10 mouse cellular contexts compared by ENCODE assay signal in genomic region chr6:134120712-134121111, GRCm38 (mm10).
DNase-seq lines count a peak whose midpoint lies in the region; ATAC-seq lines count a peak whose summit lies in the region.
"Had no signal": no experiment of that assay in that cellular context is flagged by ENCODE, and none has a peak within 500 bp of the region (broad histone marks: within the 10 kb centered on the region; RNA-seq: fewer than 3 reads in every experiment).

No protein-coding gene starts in this region.

- H3K9me3 ChIP-seq in embryonic facial prominence, embryonic 14.5 days (ENCODE audit: control insufficient read depth, low read length), result no peaks in the 10 kb centered on the region
- no peaks in the 10 kb centered on the region for H3K9me3 ChIP-seq in embryonic facial prominence, embryonic 10.5 days
- H3K9me3 ChIP-seq in midbrain, embryonic 13.5 days, result no peaks in the 10 kb centered on the region
- H3K9me3 ChIP-seq: limb, embryonic 12.5 days had no signal

- DNase-seq in embryonic facial prominence, embryonic 14.5 days (ENCODE audit: low spot score), result peak; percentile 53
- DNase-seq in embryonic facial prominence, embryonic 10.5 days (ENCODE audit: low spot score), result no peak
- DNase-seq in urinary bladder, postnatal 36 days (ENCODE audit: low spot score in 2 of 2), result peak; percentile 31 to 38
- DNase-seq in urinary bladder, postnatal 10 days (ENCODE audit: low spot score), result no peak
- DNase-seq in lung, postnatal 10 days, result peak; percentile 59
- DNase-seq in c-Kit-positive CD71-positive TER-119-positive erythroid progenitor cells, embryonic 14.5 days (ENCODE audit: low spot score), result no peak
- no peak for DNase-seq in right cerebral cortex, postnatal 14 days
- DNase-seq: kidney, postnatal 4 days had no signal

- H3K4me1 ChIP-seq in embryonic facial prominence, embryonic 14.5 days (ENCODE audit: control insufficient read depth, insufficient read depth, low read length), result peaks cover 8% of the 10 kb centered on the region; the same call in 1 of the 2 replicates
- peaks cover 22% of the 10 kb centered on the region for H3K4me1 ChIP-seq in embryonic facial prominence, embryonic 10.5 days
- H3K4me1 ChIP-seq in midbrain, embryonic 13.5 days (replicated peaks), result peaks cover 9% of the 10 kb centered on the region

- no peaks in the 10 kb centered on the region for H3K36me3 ChIP-seq in embryonic facial prominence, embryonic 14.5 days (ENCODE audit: control insufficient read depth, insufficient read depth, low read length)
- peaks cover 25% of the 10 kb centered on the region for H3K36me3 ChIP-seq in embryonic facial prominence, embryonic 10.5 days (replicated peaks)
- no peaks in the 10 kb centered on the region for H3K36me3 ChIP-seq in midbrain, embryonic 13.5 days

- no peak overlapping the region for H3K27ac ChIP-seq in embryonic facial prominence, embryonic 14.5 days (replicated peaks; ENCODE audit: low read depth, low read length)
- H3K27ac ChIP-seq in embryonic facial prominence, embryonic 10.5 days (replicated peaks), result no peak overlapping the region
- no peak overlapping the region for H3K27ac ChIP-seq in midbrain, embryonic 13.5 days
- H3K27ac ChIP-seq: limb, embryonic 12.5 days had no signal

- 62% methylated on average over 12 of the region's 12 CpGs for WGBS in embryonic facial prominence, embryonic 14.5 days
- WGBS in embryonic facial prominence, embryonic 10.5 days, result 82% methylated on average over 12 of the region's 12 CpGs
- WGBS in midbrain, embryonic 13.5 days, result 87% methylated on average over 12 of the region's 12 CpGs

- no peak overlapping the region for H3K9ac ChIP-seq in embryonic facial prominence, embryonic 14.5 days (ENCODE audit: low read depth, low read length)
- no peak overlapping the region for H3K9ac ChIP-seq in midbrain, embryonic 13.5 days (replicated peaks)
- H3K9ac ChIP-seq: limb, embryonic 12.5 days had no signal

- no peak for ATAC-seq in embryonic facial prominence, embryonic 14.5 days (ENCODE audit: low read depth)
- no peak for ATAC-seq in midbrain, embryonic 13.5 days

- H3K4me3 ChIP-seq in embryonic facial prominence, embryonic 14.5 days (ENCODE audit: low read depth, low read length), result no peak overlapping the region
- H3K4me3 ChIP-seq in embryonic facial prominence, embryonic 10.5 days, result no peak overlapping the region
- no peak overlapping the region for H3K4me3 ChIP-seq in midbrain, embryonic 13.5 days (replicated peaks)
- H3K4me3 ChIP-seq: limb, embryonic 12.5 days had no signal

- no peak overlapping the region for H3K4me2 ChIP-seq in embryonic facial prominence, embryonic 14.5 days (ENCODE audit: low read depth, low read length)
- H3K4me2 ChIP-seq in midbrain, embryonic 13.5 days (replicated peaks), result no peak overlapping the region
- H3K4me2 ChIP-seq: limb, embryonic 12.5 days had no signal

- H3K27me3 ChIP-seq in embryonic facial prominence, embryonic 14.5 days (replicated peaks; ENCODE audit: control insufficient read depth, insufficient read depth, low read length), result no peaks in the 10 kb centered on the region
- H3K27me3 ChIP-seq in embryonic facial prominence, embryonic 10.5 days (replicated peaks; ENCODE audit: low read depth, poor library complexity, severe bottlenecking), result no peaks in the 10 kb centered on the region
- no peaks in the 10 kb centered on the region for H3K27me3 ChIP-seq in midbrain, embryonic 13.5 days
- H3K27me3 ChIP-seq: limb, embryonic 12.5 days had no signal

Comparison
In these comparisons a context has a peak if more than half of its experiments do, and no peak if none do; other contexts are left out.
1. DNase-seq: peak in embryonic facial prominence, embryonic 14.5 days (single experiment), urinary bladder, postnatal 36 days (2 of 2) and lung, postnatal 10 days (single experiment); none in embryonic facial prominence, embryonic 10.5 days (single experiment), urinary bladder, postnatal 10 days (single experiment), c-Kit-positive CD71-positive TER-119-positive erythroid progenitor cells, embryonic 14.5 days (single experiment) and right cerebral cortex, postnatal 14 days (single experiment).